Mouse (Mus musculus) erythroblast, embryonic 14.5 days (primary cell): Measurements from ENCODE around the gene B3gat2.

ENCODE experiments used
- GATA1 ChIP-seq: IDR thresholded peaks from 2 replicates; pipeline ENCODE4 v1.6.1; 2012; ENCODE audit warnings: low read length, inconsistent platforms, mixed read lengths
- TAL1 ChIP-seq: IDR thresholded peaks from 3 replicates; pipeline ENCODE4 v1.6.1; 2012; ENCODE audit warnings: low read length, inconsistent platforms, mixed read lengths

- no peak for TF ChIP-seq TAL1
- no peak for TF ChIP-seq GATA1
Measured at GRCm38 (mm10) chr1:23721036-23721435, 40.5 kb upstream of the B3gat2 start.
